ENCODE assay signal across 14 mouse cellular contexts in the genomic region with DNA sequence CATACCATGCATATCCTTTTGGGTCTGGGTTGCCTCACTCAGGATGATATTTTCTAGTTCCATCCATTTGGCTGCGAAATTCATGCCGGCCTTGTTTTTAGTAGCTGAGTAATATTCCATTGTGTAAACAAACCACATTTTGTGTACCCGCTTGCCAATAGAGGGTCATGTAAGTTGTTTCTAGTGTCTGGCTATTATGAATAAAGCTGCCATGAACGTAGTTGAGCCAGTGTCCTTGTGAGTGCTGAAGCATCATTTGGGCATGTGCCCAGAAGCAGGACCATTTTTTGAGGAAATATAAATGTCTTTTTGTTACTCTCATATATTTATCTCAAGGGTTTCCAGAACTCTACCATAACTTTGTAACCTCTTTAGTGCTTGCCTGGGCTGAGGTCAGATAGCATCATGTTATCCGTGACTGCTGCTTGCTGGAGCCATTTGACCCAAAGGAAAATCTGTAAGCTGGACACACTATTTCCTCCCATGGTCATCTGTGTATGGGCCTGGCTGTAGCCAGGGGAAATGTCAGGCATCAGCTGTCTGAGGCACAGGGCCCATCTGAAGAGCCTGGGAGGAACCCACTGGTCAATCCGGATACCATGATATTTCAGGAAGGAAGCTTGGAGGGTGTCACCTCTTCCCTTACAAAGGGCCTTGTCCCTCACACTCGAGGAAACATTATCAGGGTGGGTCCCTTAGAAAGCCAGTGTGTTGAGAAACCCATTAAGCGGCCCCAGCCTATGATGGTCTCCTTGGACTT.
DNase-seq lines count a peak whose midpoint lies in the region; ATAC-seq and TF ChIP-seq lines count a peak whose summit lies in the region.
"Had no signal": no experiment of that assay in that cellular context is flagged by ENCODE, and none has a peak within 500 bp of the region (broad histone marks: within the 10 kb centered on the region; RNA-seq: fewer than 3 reads in every experiment).

No protein-coding gene starts in this region.

- H3K4me1 ChIP-seq in intestine, embryonic 14.5 days (replicated peaks; ENCODE audit: control insufficient read depth, insufficient read depth, low read length): peaks cover 15% of the 10 kb centered on the region
- H3K4me1 ChIP-seq in intestine, postnatal 0 days (replicated peaks; ENCODE audit: control insufficient read depth, insufficient read depth, low read length): no peaks in the 10 kb centered on the region; the same call in 1 of the 2 replicates
- peaks cover 24% of the 10 kb centered on the region for H3K4me1 ChIP-seq in lung, adult 2 months (ENCODE audit: control insufficient read depth, insufficient read depth, low read length)
- H3K4me1 ChIP-seq in stomach, embryonic 16.5 days (ENCODE audit: control insufficient read depth, insufficient read depth, low read length): peaks cover 34% of the 10 kb centered on the region
- no peaks in the 10 kb centered on the region for H3K4me1 ChIP-seq in hindbrain, embryonic 14.5 days (replicated peaks; ENCODE audit: control insufficient read depth, insufficient read depth, low read length)

- no peaks in the 10 kb centered on the region for H3K9me3 ChIP-seq in intestine, embryonic 14.5 days (ENCODE audit: control insufficient read depth, low read length)
- no peaks in the 10 kb centered on the region for H3K9me3 ChIP-seq in intestine, postnatal 0 days (ENCODE audit: control insufficient read depth)
- H3K9me3 ChIP-seq in stomach, embryonic 16.5 days (replicated peaks; ENCODE audit: control insufficient read depth, low read length): no peaks in the 10 kb centered on the region
- H3K9me3 ChIP-seq in hindbrain, embryonic 14.5 days (ENCODE audit: control insufficient read depth, low read length): no peaks in the 10 kb centered on the region
- H3K9me3 ChIP-seq: forebrain, embryonic 13.5 days had no signal

- no peak overlapping the region for H3K4me2 ChIP-seq in intestine, embryonic 14.5 days (ENCODE audit: low read length)
- no peak overlapping the region for H3K4me2 ChIP-seq in intestine, postnatal 0 days (replicated peaks; ENCODE audit: low read depth)
- H3K4me2 ChIP-seq in stomach, embryonic 16.5 days (ENCODE audit: low read depth, low read length): no peak overlapping the region
- H3K4me2 ChIP-seq in hindbrain, embryonic 14.5 days (replicated peaks): no peak overlapping the region
- H3K4me2 ChIP-seq: forebrain, embryonic 13.5 days; midbrain, embryonic 11.5 days had no signal

- no peak for TF ChIP-seq CTCF in intestine, postnatal 0 days (IDR thresholded peaks at IDR 0.05; ENCODE audit: low read depth)
- no peak for TF ChIP-seq CTCF in lung, adult 2 months (IDR thresholded peaks at IDR 0.05; ENCODE audit: insufficient read depth, low read length)

- no peaks in the 10 kb centered on the region for H3K36me3 ChIP-seq in intestine, embryonic 14.5 days (ENCODE audit: control insufficient read depth, insufficient read depth, low read length)
- no peaks in the 10 kb centered on the region for H3K36me3 ChIP-seq in intestine, postnatal 0 days (ENCODE audit: control insufficient read depth, insufficient read depth)
- no peaks in the 10 kb centered on the region for H3K36me3 ChIP-seq in stomach, embryonic 16.5 days (ENCODE audit: control insufficient read depth, insufficient read depth, low read length)
- no peaks in the 10 kb centered on the region for H3K36me3 ChIP-seq in hindbrain, embryonic 14.5 days (replicated peaks; ENCODE audit: control insufficient read depth, insufficient read depth)

- no peak overlapping the region for H3K4me3 ChIP-seq in intestine, embryonic 14.5 days (ENCODE audit: low read depth, low read length)
- no peak overlapping the region for H3K4me3 ChIP-seq in intestine, postnatal 0 days (ENCODE audit: low read depth, low read length)
- H3K4me3 ChIP-seq in lung, adult 2 months (replicated peaks; ENCODE audit: extremely low read depth, low read depth, low read length): no peak overlapping the region
- no peak overlapping the region for H3K4me3 ChIP-seq in stomach, embryonic 16.5 days (replicated peaks; ENCODE audit: low read length)
- no peak overlapping the region for H3K4me3 ChIP-seq in hindbrain, embryonic 14.5 days (replicated peaks; ENCODE audit: low read length)
- H3K4me3 ChIP-seq: forebrain, embryonic 13.5 days had no signal

- no peak overlapping the region for H3K9ac ChIP-seq in intestine, embryonic 14.5 days (ENCODE audit: low read length)
- H3K9ac ChIP-seq in intestine, postnatal 0 days (ENCODE audit: low read depth, low read length): no peak overlapping the region
- no peak overlapping the region for H3K9ac ChIP-seq in stomach, embryonic 16.5 days (ENCODE audit: low read length)
- no peak overlapping the region for H3K9ac ChIP-seq in hindbrain, embryonic 14.5 days
- H3K9ac ChIP-seq: forebrain, embryonic 13.5 days; liver, embryonic 14.5 days had no signal

- ATAC-seq in intestine, embryonic 14.5 days (replicated peaks; ENCODE audit: low FRiP score, low TSS enrichment, low read depth): no peak
- ATAC-seq in intestine, postnatal 0 days: no peak
- no peak for ATAC-seq in stomach, embryonic 16.5 days (ENCODE audit: insufficient read depth, low FRiP score)
- ATAC-seq in hindbrain, embryonic 14.5 days (ENCODE audit: low FRiP score): no peak
- ATAC-seq: hindbrain, embryonic 16.5 days had no signal

- no peaks in the 10 kb centered on the region for H3K27me3 ChIP-seq in intestine, embryonic 14.5 days (replicated peaks; ENCODE audit: control insufficient read depth, insufficient read depth, low read length)
- no peaks in the 10 kb centered on the region for H3K27me3 ChIP-seq in intestine, postnatal 0 days (replicated peaks; ENCODE audit: control insufficient read depth, insufficient read depth, low read length)
- no peaks in the 10 kb centered on the region for H3K27me3 ChIP-seq in stomach, embryonic 16.5 days (ENCODE audit: control insufficient read depth, insufficient read depth, low read length)
- H3K27me3 ChIP-seq in hindbrain, embryonic 14.5 days (ENCODE audit: control insufficient read depth, insufficient read depth, low read length): no peaks in the 10 kb centered on the region
- H3K27me3 ChIP-seq: forebrain, embryonic 13.5 days had no signal

- peak overlapping the region; percentile 30; the same call in 1 of the 2 replicates for H3K27ac ChIP-seq in intestine, embryonic 14.5 days (ENCODE audit: low read depth)
- no peak overlapping the region for H3K27ac ChIP-seq in intestine, postnatal 0 days (ENCODE audit: low read depth, low read length)
- H3K27ac ChIP-seq in stomach, embryonic 16.5 days (ENCODE audit: low read length): peak overlapping the region; percentile 54; the same call in 1 of the 2 replicates
- H3K27ac ChIP-seq in hindbrain, embryonic 14.5 days: no peak overlapping the region
- H3K27ac ChIP-seq: forebrain, embryonic 13.5 days; liver, embryonic 14.5 days had no signal

- WGBS in intestine, embryonic 14.5 days: 86% methylated on average over 8 of the region's 8 CpGs
- WGBS in intestine, postnatal 0 days: 78% methylated on average over 8 of the region's 8 CpGs
- 43% methylated on average over 8 of the region's 8 CpGs for WGBS in lung, adult 2 months
- 79% methylated on average over 8 of the region's 8 CpGs for WGBS in stomach, embryonic 16.5 days
- WGBS in hindbrain, embryonic 14.5 days: 91% methylated on average over 8 of the region's 8 CpGs

- DNase-seq in adrenal gland, adult 2 months: peak; percentile 62
- no peak for DNase-seq in adrenal gland, postnatal 14 days
- no peak for DNase-seq in intestine, embryonic 14.5 days (ENCODE audit: low spot score)
- DNase-seq in lung, adult 18-20 months: peak; percentile 68 to 80
- no peak for DNase-seq in lung, adult 2 months
- DNase-seq in hindbrain, embryonic 14.5 days (ENCODE audit: low spot score): no peak
- DNase-seq: cerebellum, postnatal 36 days; spleen, adult 18-20 months had no signal

- no peak for TF ChIP-seq POLR2A in lung, adult 2 months (IDR thresholded peaks at IDR 0.05; ENCODE audit: borderline replicate concordance, extremely low read depth, low read depth, low read length)

Comparison
In these comparisons a context has a peak if more than half of its experiments do, and no peak if none do; other contexts are left out.
1. DNase-seq: peak in adrenal gland, adult 2 months (single experiment) and lung, adult 18-20 months (2 of 2); none in adrenal gland, postnatal 14 days (single experiment), intestine, embryonic 14.5 days (single experiment), lung, adult 2 months (single experiment) and hindbrain, embryonic 14.5 days (single experiment).
2. H3K27ac ChIP-seq: peak in intestine, embryonic 14.5 days (single experiment) and stomach, embryonic 16.5 days (single experiment); none in intestine, postnatal 0 days (single experiment) and hindbrain, embryonic 14.5 days (single experiment).